Mouse (Mus musculus) embryonic facial prominence, embryonic 11.5 days (tissue): ENCODE results near the gene Tlnrd1. TPM values are rescaled to one million over a fixed set of nuclear protein-coding genes. Genes with fewer than 3 reads are reported as not detected.

Experiments
- ATAC-seq: fragments of 200-750 bp; cut with Nextera tagmentation; replicated peaks from 2 replicates; pipeline ENCODE4 v1.8.0; 2017; ENCODE audit warnings: low read depth; ENCODE audit not compliant: insufficient number of reproducible peaks, low FRiP score, low TSS enrichment
- DNase-seq: peaks from one replicate; pipeline ENCODE4 v3.0.0-alpha.2; 2015; ENCODE audit warnings: low spot score
- H3K27ac ChIP-seq: fragments of 300-500 bp; sonication (generic); replicated peaks from 2 replicates; pipeline ENCODE4 v1.5.1; 2014; ENCODE audit warnings: mild to moderate bottlenecking, low read depth, low read length, control low read depth
- H3K27me3 ChIP-seq: fragments of 300-500 bp; sonication (generic); 2 replicates; pipeline ENCODE4 v1.6.1; 2014; ENCODE audit warnings: mild to moderate bottlenecking, low read length, moderate library complexity, mixed read lengths; ENCODE audit not compliant: control insufficient read depth, insufficient read depth
- H3K36me3 ChIP-seq: fragments of 300-500 bp; sonication (generic); replicated peaks from 2 replicates; pipeline ENCODE4 v1.6.1; 2014; ENCODE audit warnings: low read depth, mild to moderate bottlenecking, low read length, moderate library complexity, mixed read lengths; ENCODE audit not compliant: control insufficient read depth, insufficient read depth
- H3K4me1 ChIP-seq: fragments of 300-500 bp; sonication (generic); 2 replicates; pipeline ENCODE4 v1.6.1; 2014; ENCODE audit warnings: low read length, mixed read lengths; ENCODE audit not compliant: control insufficient read depth, insufficient read depth
- H3K4me2 ChIP-seq: fragments of 300-500 bp; sonication (generic); 2 replicates; pipeline ENCODE4 v1.6.1; 2014; ENCODE audit warnings: low read depth, mild to moderate bottlenecking, control low read depth, low read length, moderate library complexity
- H3K4me3 ChIP-seq: fragments of 300-500 bp; sonication (generic); 2 replicates; pipeline ENCODE4 v1.5.1; 2014; ENCODE audit warnings: low read depth, low read length, control low read depth
- H3K9ac ChIP-seq: fragments of 300-500 bp; sonication (generic); replicated peaks from 2 replicates; pipeline ENCODE4 v1.6.1; 2014; ENCODE audit warnings: mild to moderate bottlenecking, control low read depth, low read length
- H3K9me3 ChIP-seq: fragments of 300-500 bp; sonication (generic); replicated peaks from 2 replicates; pipeline ENCODE4 v1.6.1; 2016; ENCODE audit warnings: mild to moderate bottlenecking, low read length, inconsistent platforms, mixed read lengths; ENCODE audit not compliant: control insufficient read depth
- WGBS: fragments of 180-500 bp; shearing (Covaris S2); extraction: QIAGEN DNeasy Blood & Tissue Kit; methylation state at CpG from one replicate; pipeline ENCODE4 v1.1.7; 2014; 5-methylcytosine and 5-hydroxymethylcytosine counted together
- polyA plus RNA-seq: library from polyadenylated mRNA; unstranded; fragments of >200 nt; fragmentation: Nextera tagmentation; extraction: Ambion mirVana; gene quantifications from 2 replicates; pipeline ENCODE4 v1.2.1, GENCODE M21; 2014

Tlnrd1 gene
- polyA plus RNA-seq, 1 experiment from 2014 or later: 20.7 TPM

GRCm38 (mm10) chr7:83859378-83860083 lies 24.6 kb downstream of the Tlnrd1 start:
- no peak overlapping the region for H3K4me2 ChIP-seq
- no peak overlapping the region for H3K9ac ChIP-seq
- H3K27ac ChIP-seq: no peak overlapping the region
- no peaks in the 10 kb centered on the region for H3K9me3 ChIP-seq
- no peak; the same call in 1 of the 2 replicates for ATAC-seq
- no peaks in the 10 kb centered on the region for H3K4me1 ChIP-seq
- DNase-seq: no peak
- H3K4me3 ChIP-seq: no peak overlapping the region
- no peaks in the 10 kb centered on the region for H3K27me3 ChIP-seq
- H3K36me3 ChIP-seq: no peaks in the 10 kb centered on the region
- 67% methylated on average over 4 of the region's 4 CpGs for WGBS

- Histone ChIP-seq H3K36me3 (no peaks in the 10 kb centered on the region), H3K9ac (no peak overlapping the region), H3K4me2 (no peak overlapping the region), H3K27me3 (no peaks in the 10 kb centered on the region), H3K4me1 (no peaks in the 10 kb centered on the region), H3K4me3 (no peak overlapping the region), H3K27ac (no peak overlapping the region), H3K9me3 (no peaks in the 10 kb centered on the region)
- WGBS: 94% methylated on average over 3 of the region's 3 CpGs
- DNase-seq (no peak), ATAC-seq (no peak)
Observed at GRCm38 (mm10) chr7:83857921-83858320, 26.2 kb downstream of the Tlnrd1 start.

GRCm38 (mm10) chr7:83857208-83857488 lies 27.0 kb downstream of the Tlnrd1 start:
- Histone ChIP-seq H3K4me3 (no peak overlapping the region), H3K9me3 (no peaks in the 10 kb centered on the region), H3K27me3 (no peaks in the 10 kb centered on the region), H3K4me1 (no peaks in the 10 kb centered on the region), H3K4me2 (no peak overlapping the region), H3K27ac (no peak overlapping the region), H3K36me3 (no peaks in the 10 kb centered on the region), H3K9ac (no peak overlapping the region)
- no peak for DNase-seq
- ATAC-seq: no peak
- 100% methylated on average over 2 of the region's 2 CpGs for WGBS

- no peak overlapping the region for H3K4me2 ChIP-seq
- DNase-seq: no peak
- H3K36me3 ChIP-seq: no peaks in the 10 kb centered on the region
Observed at GRCm38 (mm10) chr7:83856353-83857207, 27.5 kb downstream of the Tlnrd1 start.

GRCm38 (mm10) chr7:83855203-83855602 lies 28.9 kb downstream of the Tlnrd1 start:
- 91% methylated on average over 1 of the region's 1 CpGs for WGBS

More at GRCm38 (mm10) chr7:83856353-83857207, 27.5 kb downstream of the Tlnrd1 start:
- Histone ChIP-seq H3K9ac (no peak overlapping the region), H3K4me1 (no peaks in the 10 kb centered on the region), H3K27ac (no peak overlapping the region), H3K4me3 (no peak overlapping the region), H3K27me3 (no peaks in the 10 kb centered on the region), H3K9me3 (no peaks in the 10 kb centered on the region)
- ATAC-seq: no peak
- 78% methylated on average over 9 of the region's 9 CpGs for WGBS

GRCm38 (mm10) chr7:83852381-83853380 lies 31.4 kb downstream of the Tlnrd1 start:
- H3K36me3 ChIP-seq: no peaks in the 10 kb centered on the region
- H3K27me3 ChIP-seq: no peaks in the 10 kb centered on the region
- ATAC-seq: no peak
- DNase-seq: no peak
- WGBS: 37% methylated on average over 5 of the region's 5 CpGs
- no peak overlapping the region for H3K4me2 ChIP-seq
- H3K9ac ChIP-seq: no peak overlapping the region
- no peaks in the 10 kb centered on the region for H3K9me3 ChIP-seq
- no peak overlapping the region for H3K4me3 ChIP-seq
- no peaks in the 10 kb centered on the region for H3K4me1 ChIP-seq
- H3K27ac ChIP-seq: no peak overlapping the region

More at GRCm38 (mm10) chr7:83855203-83855602, 28.9 kb downstream of the Tlnrd1 start:
- no peaks in the 10 kb centered on the region for H3K4me1 ChIP-seq
- DNase-seq: no peak
- no peak overlapping the region for H3K4me2 ChIP-seq
- no peaks in the 10 kb centered on the region for H3K27me3 ChIP-seq
- no peak overlapping the region for H3K4me3 ChIP-seq
- ATAC-seq: no peak
- no peak overlapping the region for H3K9ac ChIP-seq
- no peak overlapping the region for H3K27ac ChIP-seq
- no peaks in the 10 kb centered on the region for H3K36me3 ChIP-seq
- H3K9me3 ChIP-seq: no peaks in the 10 kb centered on the region

GRCm38 (mm10) chr7:83851569-83852380 lies 32.3 kb downstream of the Tlnrd1 start:
- Histone ChIP-seq H3K36me3 (no peaks in the 10 kb centered on the region), H3K27ac (no peak overlapping the region), H3K4me1 (no peaks in the 10 kb centered on the region; the same call in 1 of the 2 replicates), H3K9ac (no peak overlapping the region), H3K4me3 (no peak overlapping the region), H3K27me3 (no peaks in the 10 kb centered on the region), H3K9me3 (no peaks in the 10 kb centered on the region), H3K4me2 (no peak overlapping the region)
- ATAC-seq (no peak), DNase-seq (no peak)
- WGBS: 56% methylated on average over 5 of the region's 5 CpGs
